Mouse (Mus musculus) hindbrain, embryonic 12.5 days (tissue): Measurements from ENCODE around the gene Rgs7. TPM values are rescaled to one million over a fixed set of nuclear protein-coding genes. Genes with fewer than 3 reads are reported as not detected.
A peak's percentile ranks its signal among the peaks of the same experiment; 100 is the strongest.

Experiments used
- ATAC-seq: fragments of 200-750 bp; cut with Nextera tagmentation; 2 replicates; pipeline ENCODE4 v1.8.0; 2017; ENCODE audit warnings: moderate TSS enrichment; ENCODE audit not compliant: low FRiP score
- H3K27ac ChIP-seq: fragments of 300-500 bp; sonication (generic); 2 replicates; pipeline ENCODE4 v1.5.1; 2016; ENCODE audit warnings: mild to moderate bottlenecking
- H3K27me3 ChIP-seq: fragments of 300-500 bp; sonication (generic); 2 replicates; pipeline ENCODE4 v1.6.1; 2016; ENCODE audit warnings: mild to moderate bottlenecking
- H3K36me3 ChIP-seq: fragments of 300-500 bp; sonication (generic); 2 replicates; pipeline ENCODE4 v1.6.1; 2016; ENCODE audit warnings: mild to moderate bottlenecking
- H3K4me1 ChIP-seq: fragments of 300-500 bp; sonication (generic); 2 replicates; pipeline ENCODE4 v1.6.1; 2016
- H3K4me2 ChIP-seq: fragments of 300-500 bp; sonication (generic); replicated peaks from 2 replicates; pipeline ENCODE4 v1.6.1; 2016; ENCODE audit warnings: mild to moderate bottlenecking
- H3K4me3 ChIP-seq: fragments of 300-500 bp; sonication (generic); 2 replicates; pipeline ENCODE4 v1.5.1; 2016; ENCODE audit warnings: mild to moderate bottlenecking
- H3K9ac ChIP-seq: fragments of 300-500 bp; sonication (generic); 2 replicates; pipeline ENCODE4 v1.6.1; 2016; ENCODE audit warnings: mild to moderate bottlenecking, moderate library complexity
- H3K9me3 ChIP-seq: fragments of 300-500 bp; sonication (generic); replicated peaks from 2 replicates; pipeline ENCODE4 v1.6.1; 2016; ENCODE audit warnings: mild to moderate bottlenecking
- WGBS: fragments of 180-500 bp; shearing (Covaris S2); methylation state at CpG from one replicate; pipeline ENCODE4 v1.1.7; 2016; 5-methylcytosine and 5-hydroxymethylcytosine counted together
- polyA plus RNA-seq: library from polyadenylated mRNA; unstranded; fragments of >200 nt; fragmentation: Nextera tagmentation; extraction: Ambion mirVana; gene quantifications from 2 replicates; pipeline ENCODE4 v1.2.1, GENCODE M21; 2016

The Rgs7 gene
- polyA plus RNA-seq, 1 experiment from 2014 or later = 10.6 TPM

DNA sequence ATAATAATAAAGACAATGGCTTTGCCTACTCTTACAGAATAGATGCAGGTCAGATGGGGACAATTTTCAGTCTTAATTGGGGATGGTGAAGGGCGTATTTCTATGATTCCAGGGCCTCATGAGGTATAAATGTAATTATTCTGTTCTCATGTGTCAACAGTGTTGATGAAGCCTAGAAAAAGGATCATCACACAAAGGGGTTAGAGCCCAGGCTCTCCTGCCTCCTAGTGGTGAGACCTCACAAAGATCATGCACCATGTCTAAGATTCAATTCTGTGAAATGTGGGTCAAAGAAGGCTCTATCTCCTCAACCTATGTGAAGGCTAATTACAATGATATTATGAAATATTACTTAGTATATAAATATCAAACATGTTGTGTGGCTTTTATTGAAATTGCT lies 146.1 kb downstream of the Rgs7 start:
- no peak overlapping the region for H3K4me3 ChIP-seq
- H3K27ac ChIP-seq = no peak overlapping the region
- no peaks in the 10 kb centered on the region for H3K9me3 ChIP-seq
- H3K4me1 ChIP-seq = no peaks in the 10 kb centered on the region
- H3K36me3 ChIP-seq = no peaks in the 10 kb centered on the region
- no peak overlapping the region for H3K4me2 ChIP-seq
- no peak for ATAC-seq
- WGBS = 93% methylated on average over 1 of the region's 1 CpGs
- H3K9ac ChIP-seq = no peak overlapping the region
- no peaks in the 10 kb centered on the region for H3K27me3 ChIP-seq

DNA sequence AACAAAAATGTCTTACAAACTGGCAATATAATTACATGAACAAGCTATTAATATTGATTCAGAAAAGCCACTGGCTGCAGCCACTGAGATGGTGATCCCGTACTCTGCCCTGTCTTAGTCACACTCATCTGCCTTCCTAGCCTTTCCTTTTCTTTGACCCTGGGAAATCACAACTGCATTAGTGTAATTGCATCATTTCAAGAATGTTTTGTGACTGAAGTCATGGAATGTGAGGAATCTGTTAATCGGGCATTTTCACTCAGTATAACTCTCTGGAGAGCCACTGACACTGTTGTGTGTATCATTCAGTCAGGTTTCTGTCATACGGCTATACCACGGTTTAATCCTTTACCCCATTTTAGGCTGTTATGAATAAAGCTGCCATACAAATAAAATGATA lies 156.1 kb downstream of the Rgs7 start:
- Histone ChIP-seq H3K4me3 (no peak overlapping the region), H3K9ac (no peak overlapping the region), H3K36me3 (no peaks in the 10 kb centered on the region), H3K4me2 (no peak overlapping the region), H3K4me1 (no peaks in the 10 kb centered on the region), H3K27me3 (no peaks in the 10 kb centered on the region), H3K9me3 (no peaks in the 10 kb centered on the region), H3K27ac (no peak overlapping the region)
- 76% methylated on average over 4 of the region's 4 CpGs for WGBS
- ATAC-seq = no peak

DNA sequence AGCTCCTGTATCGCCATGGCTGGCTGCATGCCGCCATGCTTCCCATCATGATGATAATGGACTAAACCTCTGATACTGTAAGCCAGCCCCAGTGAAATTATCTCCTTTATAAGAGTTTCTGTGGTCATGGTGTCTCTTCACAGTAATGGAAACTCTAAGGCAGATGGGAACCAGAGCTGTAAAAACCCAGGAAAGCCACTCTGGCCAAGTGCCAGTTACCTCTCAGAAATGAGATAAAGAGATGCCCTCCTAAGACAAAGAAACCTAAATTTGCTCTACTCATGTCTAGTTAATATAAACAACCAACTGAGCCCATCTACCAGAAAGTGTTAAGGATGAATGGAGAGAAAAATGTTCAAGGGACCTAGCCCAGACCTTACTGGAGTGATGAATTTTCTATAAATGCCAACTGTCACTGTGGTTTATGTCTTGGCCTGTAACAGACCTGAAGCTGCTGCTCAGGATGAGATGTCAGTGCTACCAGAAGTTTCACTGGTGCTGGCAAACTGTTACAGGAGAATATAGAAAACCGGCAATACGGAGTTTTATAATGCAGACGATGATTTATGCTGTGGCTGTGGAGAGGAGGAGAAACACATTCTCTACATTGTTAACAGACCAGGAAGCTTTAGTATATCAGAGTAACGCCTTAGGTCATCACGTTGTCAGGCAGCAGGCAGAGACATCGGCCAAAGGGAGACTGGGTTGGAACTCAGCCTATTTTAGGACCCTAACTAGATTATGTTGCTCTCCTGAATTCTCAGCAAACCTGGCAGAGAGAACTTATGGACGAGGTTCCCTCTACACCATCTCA lies 159.1 kb downstream of the Rgs7 start:
- H3K27me3 ChIP-seq = no peaks in the 10 kb centered on the region
- H3K9ac ChIP-seq = no peak overlapping the region
- no peak overlapping the region for H3K4me3 ChIP-seq
- no peaks in the 10 kb centered on the region for H3K36me3 ChIP-seq
- ATAC-seq = no peak
- H3K4me2 ChIP-seq = no peak overlapping the region
- WGBS = 88% methylated on average over 9 of the region's 9 CpGs
- no peaks in the 10 kb centered on the region for H3K4me1 ChIP-seq
- H3K9me3 ChIP-seq = no peaks in the 10 kb centered on the region
- no peak overlapping the region for H3K27ac ChIP-seq

DNA sequence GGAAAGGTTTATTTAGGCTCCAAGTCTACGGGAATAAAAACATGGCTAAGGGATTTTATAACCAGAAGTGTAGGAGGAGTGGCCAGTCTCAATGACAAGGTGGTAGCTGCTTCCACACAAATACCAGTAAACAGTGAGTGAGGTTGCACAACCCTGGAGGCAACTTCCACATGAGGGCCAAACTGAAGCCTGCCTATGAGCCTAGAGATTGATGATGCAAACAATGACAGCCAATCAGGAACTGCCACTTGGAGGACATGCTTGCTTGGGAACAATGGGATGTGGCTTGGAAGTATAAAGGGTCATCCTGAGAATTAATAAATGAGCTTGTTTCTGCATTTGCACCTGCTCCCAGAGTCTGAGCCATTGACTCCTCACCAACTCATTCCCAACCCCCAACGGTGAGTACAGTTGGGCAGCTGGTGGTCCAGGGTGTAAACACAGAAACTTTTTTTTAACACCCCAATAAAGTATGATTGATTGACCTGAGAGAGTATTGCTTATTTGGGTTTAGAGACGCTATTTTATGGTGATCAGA lies 162.3 kb downstream of the Rgs7 start:
- ATAC-seq = peak; percentile 58
- no peaks in the 10 kb centered on the region for H3K4me1 ChIP-seq
- no peaks in the 10 kb centered on the region for H3K36me3 ChIP-seq
- H3K9me3 ChIP-seq = no peaks in the 10 kb centered on the region
- 75% methylated on average over 3 of the region's 3 CpGs for WGBS
- no peak overlapping the region for H3K4me3 ChIP-seq
- H3K27ac ChIP-seq = no peak overlapping the region
- H3K4me2 ChIP-seq = no peak overlapping the region
- no peak overlapping the region for H3K9ac ChIP-seq
- no peaks in the 10 kb centered on the region for H3K27me3 ChIP-seq

DNA sequence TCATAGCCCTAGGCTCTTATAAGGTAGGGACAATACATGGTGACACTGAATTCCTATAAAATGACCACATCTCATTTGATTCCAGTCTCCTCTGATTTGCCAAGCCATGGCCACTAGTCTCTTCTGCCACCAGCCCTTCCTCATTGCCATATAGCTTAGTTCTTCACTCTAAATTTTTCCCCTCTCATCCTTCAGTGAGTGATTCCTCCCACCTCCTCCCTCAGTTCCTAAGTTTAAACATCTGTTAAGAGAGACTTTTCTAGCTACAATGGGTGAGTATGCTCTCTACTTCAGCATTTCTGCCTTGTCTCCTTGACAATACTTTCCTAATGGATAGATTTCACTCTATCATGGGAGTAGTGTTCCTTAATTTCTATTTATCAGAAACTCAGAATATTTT lies 169.5 kb downstream of the Rgs7 start:
- no peaks in the 10 kb centered on the region for H3K9me3 ChIP-seq
- ATAC-seq = no peak
- no peaks in the 10 kb centered on the region for H3K36me3 ChIP-seq
- H3K4me2 ChIP-seq = no peak overlapping the region
- no peak overlapping the region for H3K4me3 ChIP-seq
- H3K9ac ChIP-seq = no peak overlapping the region
- no peaks in the 10 kb centered on the region for H3K27me3 ChIP-seq
- H3K27ac ChIP-seq = no peak overlapping the region
- no peaks in the 10 kb centered on the region for H3K4me1 ChIP-seq

DNA sequence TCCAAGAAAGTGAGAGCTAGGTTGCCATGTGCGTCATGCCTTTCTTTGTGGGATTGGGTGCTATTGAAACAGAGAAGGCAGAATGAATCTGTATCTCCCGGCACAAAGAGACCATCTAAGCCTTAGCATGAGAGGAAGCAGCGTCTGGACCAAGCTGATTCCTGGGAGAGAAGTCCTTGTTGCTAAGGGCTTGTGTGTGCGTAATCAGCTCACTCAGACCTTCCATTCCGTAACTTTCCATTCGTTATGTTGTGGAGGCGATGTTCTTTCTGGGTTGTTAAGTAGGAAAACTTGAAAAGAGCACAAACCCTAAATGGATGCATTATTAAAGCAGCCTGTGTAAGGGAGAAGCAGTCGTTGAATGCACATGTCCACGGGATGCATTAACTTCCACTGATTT lies 173.1 kb downstream of the Rgs7 start:
- no peak for ATAC-seq
- H3K4me3 ChIP-seq = no peak overlapping the region
- WGBS = 70% methylated on average over 9 of the region's 9 CpGs

DNA sequence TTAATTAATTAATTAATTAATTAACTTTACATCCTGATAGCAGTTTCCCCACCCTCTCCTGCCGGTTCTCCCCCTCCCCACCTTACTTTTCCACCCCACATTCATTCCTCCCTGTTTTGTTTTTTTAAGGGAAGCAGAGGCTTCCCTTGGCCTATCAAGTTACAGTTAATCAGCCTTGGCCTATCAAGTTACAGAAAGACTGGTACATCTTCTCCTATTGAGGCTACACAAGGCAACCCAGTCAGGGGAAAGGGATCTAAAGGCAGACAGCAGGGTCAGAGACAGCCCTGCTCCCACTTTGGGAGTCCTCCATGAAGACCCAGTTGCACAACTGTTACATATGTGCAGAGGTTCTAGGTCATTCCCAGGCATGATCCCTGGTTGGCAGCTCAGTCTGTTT lies 175.0 kb downstream of the Rgs7 start:
- H3K4me2 ChIP-seq = no peak overlapping the region
- H3K27me3 ChIP-seq = no peaks in the 10 kb centered on the region
- no peak overlapping the region for H3K27ac ChIP-seq
- H3K36me3 ChIP-seq = no peaks in the 10 kb centered on the region
- no peaks in the 10 kb centered on the region for H3K9me3 ChIP-seq
- no peak for ATAC-seq
- no peak overlapping the region for H3K4me3 ChIP-seq
- H3K4me1 ChIP-seq = no peaks in the 10 kb centered on the region
- H3K9ac ChIP-seq = no peak overlapping the region
- WGBS = 32% methylated on average over 1 of the region's 1 CpGs

More for the DNA sequence above, 173.1 kb downstream of the Rgs7 start:
- Histone ChIP-seq H3K27ac (no peak overlapping the region), H3K4me1 (no peaks in the 10 kb centered on the region), H3K9me3 (no peaks in the 10 kb centered on the region), H3K4me2 (no peak overlapping the region), H3K36me3 (no peaks in the 10 kb centered on the region), H3K27me3 (no peaks in the 10 kb centered on the region), H3K9ac (no peak overlapping the region)

DNA sequence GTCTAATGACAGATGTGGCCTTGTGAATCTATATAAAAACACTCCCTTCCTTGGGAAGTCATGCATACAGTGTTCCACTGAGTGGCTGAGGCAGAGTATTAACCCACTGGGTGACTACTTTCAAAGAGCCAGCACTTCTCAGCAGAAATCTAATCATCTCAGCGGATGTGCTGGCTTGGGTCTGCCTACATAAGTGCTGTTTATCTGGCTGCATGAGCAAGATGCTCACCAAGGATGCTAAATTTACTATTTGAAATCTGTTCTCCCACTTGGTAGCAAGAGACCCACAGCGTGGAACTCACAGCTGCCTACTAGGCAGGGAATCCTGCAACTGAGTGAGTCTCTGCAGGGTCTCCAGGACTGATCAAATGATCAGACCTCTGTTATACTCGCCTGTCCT lies 184.7 kb downstream of the Rgs7 start:
- H3K9me3 ChIP-seq = no peaks in the 10 kb centered on the region
- no peak overlapping the region for H3K4me2 ChIP-seq
- no peaks in the 10 kb centered on the region for H3K27me3 ChIP-seq
- no peak overlapping the region for H3K9ac ChIP-seq
- H3K27ac ChIP-seq = no peak overlapping the region
- H3K36me3 ChIP-seq = no peaks in the 10 kb centered on the region
- ATAC-seq = no peak
- H3K4me3 ChIP-seq = no peak overlapping the region
- no peaks in the 10 kb centered on the region for H3K4me1 ChIP-seq
- WGBS = 70% methylated on average over 3 of the region's 3 CpGs

DNA sequence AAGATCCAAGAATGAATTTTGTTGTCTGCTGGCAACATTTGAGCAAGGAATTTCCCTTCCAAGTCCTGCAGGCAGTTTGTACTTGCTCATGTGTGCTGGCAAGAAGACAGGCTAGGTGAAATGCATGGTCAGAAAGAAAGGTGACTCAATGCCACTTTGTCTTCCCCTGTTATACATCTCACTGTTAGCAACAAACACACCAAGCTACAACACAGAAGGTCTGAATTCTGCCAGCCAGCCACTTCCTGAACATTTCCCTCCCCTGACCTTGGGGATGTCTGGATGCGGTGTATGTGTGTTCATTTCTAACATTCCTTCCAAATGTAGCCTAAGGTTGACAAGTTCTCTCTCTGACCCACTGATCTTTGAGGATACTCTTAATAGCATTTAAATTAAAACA lies 191.4 kb downstream of the Rgs7 start:
- Histone ChIP-seq H3K4me3 (no peak overlapping the region), H3K36me3 (no peaks in the 10 kb centered on the region), H3K27ac (no peak overlapping the region), H3K4me1 (no peaks in the 10 kb centered on the region), H3K9ac (no peak overlapping the region), H3K4me2 (no peak overlapping the region), H3K9me3 (no peaks in the 10 kb centered on the region), H3K27me3 (no peaks in the 10 kb centered on the region)
- ATAC-seq = no peak
- 81% methylated on average over 1 of the region's 1 CpGs for WGBS

DNA sequence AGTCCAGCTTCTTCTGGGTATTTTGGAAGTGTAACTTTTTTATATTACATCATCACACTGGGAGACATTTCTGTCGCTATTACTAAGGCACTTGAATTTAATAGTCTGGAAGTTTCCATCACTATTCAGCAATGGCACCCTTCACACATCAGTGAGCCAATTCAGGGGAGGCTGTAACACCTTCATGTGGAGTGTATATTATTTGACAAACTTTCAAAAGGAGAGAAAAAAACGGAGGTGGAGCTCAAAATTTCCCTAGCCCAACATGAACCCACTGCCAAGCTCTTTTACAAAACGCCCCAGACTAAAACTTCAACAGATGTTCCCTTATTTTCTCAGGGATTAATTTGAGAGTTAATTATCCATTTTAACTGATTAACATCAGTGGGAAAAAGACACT lies 191.9 kb downstream of the Rgs7 start:
- ATAC-seq = no peak
- Histone ChIP-seq H3K4me2 (no peak overlapping the region), H3K27me3 (no peaks in the 10 kb centered on the region), H3K4me1 (no peaks in the 10 kb centered on the region), H3K27ac (no peak overlapping the region), H3K36me3 (no peaks in the 10 kb centered on the region), H3K4me3 (no peak overlapping the region), H3K9ac (no peak overlapping the region), H3K9me3 (no peaks in the 10 kb centered on the region)
- 63% methylated on average over 3 of the region's 3 CpGs for WGBS

DNA sequence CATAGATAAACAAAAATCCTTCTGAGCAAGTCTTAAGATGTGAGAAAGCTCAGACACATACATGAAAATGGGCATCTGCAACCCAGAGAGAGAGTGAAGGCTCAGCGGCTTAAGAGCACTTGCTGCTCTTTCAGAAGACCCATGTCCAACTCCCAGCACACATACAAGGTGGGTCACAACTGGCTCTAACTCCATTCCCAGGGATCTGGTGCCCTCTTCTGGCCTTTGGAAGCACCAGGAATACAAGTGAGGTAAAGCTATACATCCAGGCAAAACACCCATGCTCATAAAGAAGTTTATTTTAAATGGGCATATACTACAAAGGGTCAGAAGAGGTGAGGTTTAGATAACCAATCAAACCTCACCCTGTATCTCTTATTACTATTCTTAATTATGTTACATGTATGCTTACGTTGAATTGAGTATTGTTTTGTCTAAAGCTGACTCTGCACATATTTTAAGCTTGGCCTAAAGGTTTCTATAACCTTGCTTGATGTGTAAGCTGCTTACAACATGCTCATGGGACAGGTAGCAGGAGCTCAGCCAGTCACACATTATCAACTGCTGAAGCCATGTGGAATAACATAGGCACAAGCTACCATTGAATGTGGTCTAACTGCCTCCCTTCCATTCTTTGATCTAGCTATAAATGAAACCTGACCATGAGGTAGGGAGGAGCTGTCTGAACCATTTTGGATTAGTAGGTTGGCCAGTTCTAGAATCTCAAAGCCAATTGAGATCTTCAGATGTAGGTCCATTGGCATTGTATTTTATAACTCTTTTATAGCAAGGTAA lies 192.5 kb downstream of the Rgs7 start:
- Histone ChIP-seq H3K4me1 (no peaks in the 10 kb centered on the region), H3K9me3 (no peaks in the 10 kb centered on the region), H3K4me3 (no peak overlapping the region), H3K36me3 (no peaks in the 10 kb centered on the region), H3K27ac (no peak overlapping the region), H3K4me2 (no peak overlapping the region), H3K9ac (no peak overlapping the region), H3K27me3 (no peaks in the 10 kb centered on the region)
- ATAC-seq = no peak
- 87% methylated on average over 2 of the region's 2 CpGs for WGBS

DNA sequence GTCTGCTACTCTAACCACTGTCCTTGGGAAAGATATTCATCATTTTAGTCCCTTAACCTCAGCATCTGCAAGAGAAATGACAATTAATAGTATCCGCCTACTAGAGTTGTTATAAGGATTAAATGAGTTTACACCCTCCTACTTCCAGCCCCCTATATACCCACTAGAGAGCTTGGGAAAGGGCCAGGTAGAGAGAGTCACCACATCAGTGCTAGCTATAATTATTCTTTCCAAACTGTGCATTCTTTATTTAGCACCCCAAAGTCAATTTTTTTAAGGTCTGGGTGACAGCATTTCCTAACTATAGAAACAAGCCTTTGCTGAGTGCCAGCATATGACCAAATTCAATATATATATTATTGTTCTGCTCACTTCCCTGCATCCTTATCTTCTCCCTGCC lies 195.4 kb downstream of the Rgs7 start:
- no peaks in the 10 kb centered on the region for H3K27me3 ChIP-seq
- H3K4me2 ChIP-seq = no peak overlapping the region
- no peak overlapping the region for H3K9ac ChIP-seq
- H3K9me3 ChIP-seq = no peaks in the 10 kb centered on the region
- no peaks in the 10 kb centered on the region for H3K4me1 ChIP-seq
- no peak overlapping the region for H3K27ac ChIP-seq
- H3K4me3 ChIP-seq = no peak overlapping the region
- 91% methylated on average over 1 of the region's 1 CpGs for WGBS
- ATAC-seq = no peak
- no peaks in the 10 kb centered on the region for H3K36me3 ChIP-seq

DNA sequence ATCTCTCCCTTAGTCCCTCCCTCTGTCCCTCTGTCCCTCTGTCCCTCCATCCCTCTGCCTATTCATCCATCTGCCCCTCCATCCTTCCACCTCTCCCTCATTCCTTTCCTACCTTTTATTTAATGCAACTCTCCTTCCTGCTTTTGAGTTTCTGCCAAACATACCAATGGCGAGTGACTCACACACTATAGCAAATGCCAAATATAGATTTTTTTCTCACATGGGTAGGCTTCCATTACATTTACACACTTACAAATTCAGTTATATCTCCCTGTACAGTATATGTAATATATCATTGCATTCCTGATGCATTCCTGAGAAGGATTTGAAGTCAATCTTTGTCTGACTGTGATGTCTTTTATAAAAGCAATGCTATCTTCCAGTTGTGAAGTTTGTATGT lies 202.2 kb downstream of the Rgs7 start:
- WGBS = 88% methylated on average over 1 of the region's 1 CpGs
- Histone ChIP-seq H3K36me3 (no peaks in the 10 kb centered on the region), H3K4me2 (no peak overlapping the region), H3K9me3 (no peaks in the 10 kb centered on the region), H3K4me3 (no peak overlapping the region), H3K27me3 (no peaks in the 10 kb centered on the region), H3K9ac (no peak overlapping the region), H3K4me1 (no peaks in the 10 kb centered on the region), H3K27ac (no peak overlapping the region)
- ATAC-seq = no peak
